Mouse (Mus musculus) embryonic facial prominence, embryonic 11.5 days (tissue): ENCODE results near the gene Tph2. TPM values are rescaled to one million over a fixed set of nuclear protein-coding genes. Genes with fewer than 3 reads are reported as not detected.
"Not testable (repeated sequence)": the region's sequence is repeated elsewhere in the genome, so short reads cannot be mapped to it uniquely, and the experiment has no call there.

Source experiments
- ATAC-seq: fragments of 200-750 bp; cut with Nextera tagmentation; replicated peaks from 2 replicates; pipeline ENCODE4 v1.8.0; 2017; ENCODE audit warnings: low read depth; ENCODE audit not compliant: insufficient number of reproducible peaks, low FRiP score, low TSS enrichment
- DNase-seq: peaks from one replicate; pipeline ENCODE4 v3.0.0-alpha.2; 2015; ENCODE audit warnings: low spot score
- H3K27ac ChIP-seq: fragments of 300-500 bp; sonication (generic); replicated peaks from 2 replicates; pipeline ENCODE4 v1.5.1; 2014; ENCODE audit warnings: mild to moderate bottlenecking, low read depth, low read length, control low read depth
- H3K27me3 ChIP-seq: fragments of 300-500 bp; sonication (generic); 2 replicates; pipeline ENCODE4 v1.6.1; 2014; ENCODE audit warnings: mild to moderate bottlenecking, low read length, moderate library complexity, mixed read lengths; ENCODE audit not compliant: control insufficient read depth, insufficient read depth
- H3K36me3 ChIP-seq: fragments of 300-500 bp; sonication (generic); replicated peaks from 2 replicates; pipeline ENCODE4 v1.6.1; 2014; ENCODE audit warnings: low read depth, mild to moderate bottlenecking, low read length, moderate library complexity, mixed read lengths; ENCODE audit not compliant: control insufficient read depth, insufficient read depth
- H3K4me1 ChIP-seq: fragments of 300-500 bp; sonication (generic); 2 replicates; pipeline ENCODE4 v1.6.1; 2014; ENCODE audit warnings: low read length, mixed read lengths; ENCODE audit not compliant: control insufficient read depth, insufficient read depth
- H3K4me2 ChIP-seq: fragments of 300-500 bp; sonication (generic); 2 replicates; pipeline ENCODE4 v1.6.1; 2014; ENCODE audit warnings: low read depth, mild to moderate bottlenecking, control low read depth, low read length, moderate library complexity
- H3K4me3 ChIP-seq: fragments of 300-500 bp; sonication (generic); 2 replicates; pipeline ENCODE4 v1.5.1; 2014; ENCODE audit warnings: low read depth, low read length, control low read depth
- H3K9ac ChIP-seq: fragments of 300-500 bp; sonication (generic); replicated peaks from 2 replicates; pipeline ENCODE4 v1.6.1; 2014; ENCODE audit warnings: mild to moderate bottlenecking, control low read depth, low read length
- H3K9me3 ChIP-seq: fragments of 300-500 bp; sonication (generic); replicated peaks from 2 replicates; pipeline ENCODE4 v1.6.1; 2016; ENCODE audit warnings: mild to moderate bottlenecking, low read length, inconsistent platforms, mixed read lengths; ENCODE audit not compliant: control insufficient read depth
- WGBS: fragments of 180-500 bp; shearing (Covaris S2); extraction: QIAGEN DNeasy Blood & Tissue Kit; methylation state at CpG from one replicate; pipeline ENCODE4 v1.1.7; 2014; 5-methylcytosine and 5-hydroxymethylcytosine counted together
- polyA plus RNA-seq: library from polyadenylated mRNA; unstranded; fragments of >200 nt; fragmentation: Nextera tagmentation; extraction: Ambion mirVana; gene quantifications from 2 replicates; pipeline ENCODE4 v1.2.1, GENCODE M21; 2014

Tph2 gene
- polyA plus RNA-seq, 1 experiment from 2014 or later, result 0.63 TPM

DNA sequence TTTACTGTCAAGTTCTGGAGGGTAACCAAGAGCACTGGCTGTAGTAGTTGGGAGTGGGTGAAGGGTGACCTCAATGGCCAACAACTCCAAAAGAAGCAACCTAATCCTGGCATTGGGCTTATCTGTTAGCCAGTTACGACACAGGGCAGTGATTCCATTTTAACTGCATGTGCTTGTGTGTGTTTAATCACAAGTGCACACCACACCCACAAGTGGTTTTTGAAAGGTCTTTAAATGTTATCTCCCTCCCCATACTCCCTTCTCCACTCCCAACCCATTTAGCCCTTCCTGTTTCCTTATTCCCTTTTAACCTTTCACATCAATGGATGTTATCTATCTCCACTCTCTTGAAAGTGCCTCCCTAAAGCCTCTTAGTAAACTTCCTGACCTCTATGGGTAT is 20.5 kb upstream of the Tph2 start:
- ATAC-seq (no peak), DNase-seq (no peak)
- 85% methylated on average over 1 of the region's 1 CpGs for WGBS
- Histone ChIP-seq H3K4me3 (no peak overlapping the region), H3K9ac (no peak overlapping the region), H3K27me3 (no peaks in the 10 kb centered on the region), H3K4me2 (no peak overlapping the region), H3K9me3 (no peaks in the 10 kb centered on the region), H3K36me3 (no peaks in the 10 kb centered on the region; the same call in 1 of the 2 replicates), H3K4me1 (no peaks in the 10 kb centered on the region), H3K27ac (no peak overlapping the region)

DNA sequence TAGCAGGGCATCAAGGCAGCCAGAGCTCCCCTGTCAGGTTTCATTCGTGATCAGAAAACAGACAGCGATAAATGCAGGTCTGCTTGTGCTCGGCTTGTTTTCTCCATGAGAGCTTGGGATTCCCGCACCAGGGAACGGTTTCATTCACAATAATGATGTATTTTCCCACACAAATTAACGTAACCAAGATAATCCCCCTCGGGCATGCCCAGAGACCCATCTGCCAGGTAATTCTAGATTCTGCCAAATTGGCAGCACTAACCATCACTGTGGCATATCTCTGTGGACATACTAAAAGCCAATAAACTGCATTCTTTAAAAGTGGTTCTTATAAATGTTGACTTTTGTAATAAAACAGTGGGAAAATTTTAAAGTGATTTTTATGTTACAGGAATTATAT is 6.4 kb upstream of the Tph2 start:
- H3K9me3 ChIP-seq, result no peaks in the 10 kb centered on the region
- ATAC-seq (no peak), DNase-seq (no peak)
- H3K27me3 ChIP-seq, result no peaks in the 10 kb centered on the region
- H3K4me1 ChIP-seq, result no peaks in the 10 kb centered on the region
- H3K36me3 ChIP-seq, result no peaks in the 10 kb centered on the region
- no peak overlapping the region for H3K27ac ChIP-seq
- H3K9ac ChIP-seq, result no peak overlapping the region
- no peak overlapping the region for H3K4me2 ChIP-seq
- WGBS, result 87% methylated on average over 7 of the region's 7 CpGs
- H3K4me3 ChIP-seq, result no peak overlapping the region

DNA sequence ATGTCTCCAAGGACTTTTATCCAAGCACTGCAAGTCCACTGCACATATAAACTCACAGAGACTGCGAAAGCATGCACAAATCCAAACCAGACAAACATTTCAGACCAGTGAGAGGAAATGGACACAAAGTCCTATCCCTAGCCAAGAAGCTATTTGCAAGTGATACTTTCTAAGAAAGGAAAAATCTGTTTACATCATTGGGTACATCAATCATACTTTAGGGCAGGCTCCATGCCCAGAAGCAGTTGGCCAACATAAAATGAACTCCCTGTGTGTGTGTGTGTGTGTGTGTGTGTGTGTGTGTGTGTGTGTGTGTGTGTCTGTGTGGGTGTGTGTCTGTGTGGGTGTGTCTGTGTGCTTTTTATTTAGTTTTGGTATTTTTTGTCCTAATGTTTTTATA is 2.6 kb upstream of the Tph2 start:
- 85% methylated on average over 1 of the region's 1 CpGs for WGBS
- Histone ChIP-seq H3K4me2 (no peak overlapping the region), H3K4me1 (no peaks in the 10 kb centered on the region), H3K27me3 (no peaks in the 10 kb centered on the region), H3K9me3 (no peaks in the 10 kb centered on the region), H3K36me3 (no peaks in the 10 kb centered on the region), H3K9ac (no peak overlapping the region), H3K27ac (no peak overlapping the region), H3K4me3 (no peak overlapping the region)
- ATAC-seq, result no peak
- DNase-seq, result no peak

DNA sequence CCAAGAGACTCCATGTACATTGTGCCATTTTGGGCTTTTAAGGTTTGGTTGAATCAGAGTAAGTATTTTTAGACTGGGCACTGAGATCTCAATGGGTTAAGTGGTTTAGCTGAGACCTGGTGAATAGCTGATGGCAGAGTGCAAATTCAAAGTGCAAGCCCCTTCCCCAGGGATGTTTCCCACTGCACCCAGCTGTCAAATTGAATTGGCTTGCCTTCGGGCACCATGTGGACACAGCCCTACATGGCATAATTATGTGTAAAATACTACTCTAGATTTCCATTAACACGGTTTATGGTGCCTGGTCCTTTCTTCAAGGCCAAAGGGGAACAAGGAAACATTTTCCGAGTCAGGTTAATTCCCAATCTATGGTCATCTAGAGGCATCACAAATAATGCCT is 3.8 kb downstream of the Tph2 start:
- Histone ChIP-seq H3K36me3 (no peaks in the 10 kb centered on the region), H3K27ac (no peak overlapping the region), H3K4me2 (no peak overlapping the region), H3K4me1 (no peaks in the 10 kb centered on the region), H3K4me3 (no peak overlapping the region), H3K27me3 (no peaks in the 10 kb centered on the region), H3K9me3 (no peaks in the 10 kb centered on the region), H3K9ac (no peak overlapping the region)
- DNase-seq, result no peak
- ATAC-seq, result no peak
- WGBS, result 60% methylated on average over 3 of the region's 3 CpGs

DNA sequence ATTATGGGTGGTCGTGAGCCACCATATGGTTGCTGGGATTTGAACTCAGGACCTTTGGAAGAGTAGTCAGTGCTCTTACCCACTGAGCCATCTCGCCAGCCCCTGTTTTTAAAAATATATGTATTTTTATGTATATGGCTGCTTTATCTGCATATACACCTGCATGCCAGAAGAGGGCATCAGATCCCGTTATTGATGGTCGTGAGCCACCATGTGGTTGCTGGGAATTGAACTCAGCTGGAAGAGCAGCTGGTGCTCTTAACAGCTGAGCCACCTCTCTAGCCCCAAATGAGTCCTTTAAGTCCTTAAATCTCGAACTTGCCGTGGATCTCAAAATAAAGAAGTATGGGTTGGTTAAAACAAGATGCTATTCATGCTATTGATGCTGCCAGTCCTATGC is 6.8 kb downstream of the Tph2 start:
- not testable (repeated sequence) for H3K4me2 ChIP-seq, ATAC-seq, H3K4me1 ChIP-seq, H3K27ac ChIP-seq, H3K4me3 ChIP-seq, H3K36me3 ChIP-seq, H3K27me3 ChIP-seq, DNase-seq, H3K9me3 ChIP-seq, H3K9ac ChIP-seq
- 64% methylated on average over 6 of the region's 6 CpGs for WGBS

DNA sequence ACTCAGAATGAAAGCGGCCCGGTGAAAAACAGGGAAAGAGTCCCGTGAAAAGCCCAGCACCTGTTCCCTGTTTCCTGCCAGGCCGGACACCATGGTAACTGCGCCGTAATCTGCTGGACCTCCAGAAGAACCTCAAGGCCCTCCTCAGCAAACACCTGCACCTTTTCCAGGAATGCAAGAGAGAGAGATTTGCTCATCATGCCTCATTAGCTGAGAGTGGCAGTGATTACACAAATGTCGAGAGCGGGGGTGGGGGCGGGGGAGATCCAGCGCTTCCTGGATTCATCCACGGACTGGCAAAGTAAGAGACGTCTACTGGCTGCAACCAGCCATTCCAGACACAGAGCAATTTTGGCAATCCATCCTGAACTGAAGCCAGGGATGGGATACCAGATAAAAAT is 9.2 kb downstream of the Tph2 start:
- Histone ChIP-seq H3K9me3 (no peaks in the 10 kb centered on the region), H3K4me1 (no peaks in the 10 kb centered on the region)
- WGBS, result 54% methylated on average over 12 of the region's 12 CpGs

DNA sequence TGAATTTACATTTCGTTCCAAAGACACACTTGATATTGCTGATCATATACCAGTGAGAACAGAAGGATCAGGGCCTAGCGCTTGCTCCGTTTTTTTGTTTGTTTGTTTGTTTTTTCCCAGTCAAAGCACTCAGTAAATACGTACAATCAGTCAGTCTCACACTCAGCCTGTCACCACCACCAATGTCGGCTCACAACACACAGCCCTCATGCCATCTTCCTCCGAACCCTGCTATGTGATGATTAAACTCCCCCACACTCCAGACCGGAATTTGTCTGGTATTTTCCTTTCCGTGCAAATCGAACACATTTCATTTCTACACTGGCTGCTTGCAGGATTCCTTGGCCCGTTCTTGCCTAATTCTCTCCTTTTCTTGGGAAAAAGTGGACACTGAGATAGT is 11.5 kb downstream of the Tph2 start:
- H3K9ac ChIP-seq, result no peak overlapping the region
- DNase-seq (no peak), ATAC-seq (no peak)
- 74% methylated on average over 10 of the region's 10 CpGs for WGBS
- H3K36me3 ChIP-seq, result no peaks in the 10 kb centered on the region
- H3K4me2 ChIP-seq, result no peak overlapping the region
- no peaks in the 10 kb centered on the region for H3K9me3 ChIP-seq
- H3K27ac ChIP-seq, result no peak overlapping the region
- H3K4me3 ChIP-seq, result no peak overlapping the region
- no peaks in the 10 kb centered on the region for H3K27me3 ChIP-seq
- H3K4me1 ChIP-seq, result no peaks in the 10 kb centered on the region

More for the DNA sequence above, 9.2 kb downstream of the Tph2 start:
- DNase-seq (no peak), ATAC-seq (no peak)
- H3K27ac ChIP-seq, result no peak overlapping the region
- H3K4me2 ChIP-seq, result no peak overlapping the region
- H3K27me3 ChIP-seq, result no peaks in the 10 kb centered on the region
- H3K36me3 ChIP-seq, result no peaks in the 10 kb centered on the region
- H3K4me3 ChIP-seq, result no peak overlapping the region
- H3K9ac ChIP-seq, result no peak overlapping the region

DNA sequence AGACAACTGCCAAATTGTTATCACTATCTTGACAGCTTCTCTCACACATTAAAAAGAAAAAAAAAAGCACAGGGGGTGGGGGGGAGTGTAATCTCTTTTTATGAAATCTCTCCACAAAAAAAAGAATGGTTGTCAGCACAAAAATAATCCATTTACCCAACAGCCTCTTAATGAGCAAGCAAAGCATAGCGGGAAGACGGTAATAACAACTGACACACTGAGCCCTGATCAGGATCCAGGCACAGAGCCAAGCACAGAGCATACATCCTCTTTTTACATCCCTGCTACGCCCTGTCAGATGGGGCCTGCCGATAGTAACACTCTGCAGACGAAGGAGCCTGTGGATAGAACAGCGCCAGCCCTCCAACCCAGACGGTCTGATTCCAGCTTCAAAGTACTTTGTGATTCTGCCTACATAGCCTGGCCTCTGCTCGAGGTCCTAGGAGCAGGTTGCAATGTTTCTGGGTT is 13.4 kb downstream of the Tph2 start:
- WGBS, result 69% methylated on average over 8 of the region's 8 CpGs
- no peak overlapping the region for H3K27ac ChIP-seq
- no peaks in the 10 kb centered on the region for H3K27me3 ChIP-seq
- no peak overlapping the region for H3K4me2 ChIP-seq
- no peaks in the 10 kb centered on the region for H3K9me3 ChIP-seq
- DNase-seq (no peak), ATAC-seq (no peak)
- H3K4me3 ChIP-seq, result no peak overlapping the region
- no peaks in the 10 kb centered on the region for H3K36me3 ChIP-seq
- no peaks in the 10 kb centered on the region for H3K4me1 ChIP-seq
- no peak overlapping the region for H3K9ac ChIP-seq
